Mouse (Mus musculus) spleen, adult 2 months (tissue): Measurements from ENCODE around the gene Ormdl3. TPM values are rescaled to one million over a fixed set of nuclear protein-coding genes. Genes with fewer than 3 reads are reported as not detected.
A peak's percentile ranks its signal among the peaks of the same experiment; 100 is the strongest.
"Not testable (repeated sequence)": the region's sequence is repeated elsewhere in the genome, so short reads cannot be mapped to it uniquely, and the experiment has no call there.

Experiments
- DNase-seq, 2 experiments: peaks; one replicate each; pipeline versions ENCODE4 v3.0.0 to v3.0.0-alpha.2; 2012 to 2021; ENCODE audit warnings: low spot score in 2 of 2, low read depth in 1 of 2
- H3K27ac ChIP-seq: fragments of 200-500 bp; 2 replicates; pipeline ENCODE4 v1.5.1; 2012; ENCODE audit warnings: low read length, inconsistent platforms; ENCODE audit not compliant: insufficient read depth
- H3K27me3 ChIP-seq: fragments of 200-500 bp; 2 replicates; pipeline ENCODE4 v1.6.1; 2012; ENCODE audit warnings: mild to moderate bottlenecking, moderate library complexity, low read length, inconsistent platforms; ENCODE audit not compliant: control insufficient read depth, insufficient read depth
- H3K36me3 ChIP-seq: fragments of 200-500 bp; 2 replicates; pipeline ENCODE4 v1.6.1; 2012; ENCODE audit warnings: mild to moderate bottlenecking, low read length, inconsistent platforms; ENCODE audit not compliant: control insufficient read depth, insufficient read depth
- H3K4me1 ChIP-seq: fragments of 200-500 bp; 2 replicates; pipeline ENCODE4 v1.6.1; 2011; ENCODE audit warnings: inconsistent platforms; ENCODE audit not compliant: control insufficient read depth, insufficient read depth, insufficient read length
- H3K4me3 ChIP-seq: fragments of 200-500 bp; 2 replicates; pipeline ENCODE4 v1.5.1; 2011; ENCODE audit warnings: mild to moderate bottlenecking, inconsistent platforms; ENCODE audit not compliant: insufficient read depth, insufficient read length; ENCODE audit errors: extremely low read depth
- CTCF ChIP-seq: fragments of 200-500 bp; IDR thresholded peaks from 2 replicates; pipeline ENCODE4 v1.5.1; 2011; ENCODE audit warnings: mild to moderate bottlenecking, inconsistent platforms; ENCODE audit not compliant: insufficient read depth, insufficient read length, insufficient replicate concordance; ENCODE audit errors: extremely low read depth
- POLR2A ChIP-seq: fragments of 200-500 bp; IDR thresholded peaks from 2 replicates; pipeline ENCODE4 v1.6.1; 2011; ENCODE audit warnings: low read depth, low read length, inconsistent platforms
- WGBS: fragments of 180-500 bp; shearing (Covaris S2); methylation state at CpG from one replicate; pipeline ENCODE4 v1.1.7; 2018; 5-methylcytosine and 5-hydroxymethylcytosine counted together
- polyA plus RNA-seq: library from polyadenylated mRNA; depleted of rRNA; stranded (reverse); fragments of >200 nt; gene quantifications from 2 replicates; pipeline ENCODE4 v1.2.3, GENCODE M21; 2012

Ormdl3 gene
- polyA plus RNA-seq, 1 experiment = 37.4 TPM

- H3K4me3 ChIP-seq = no peak overlapping the region
- no peaks in the 10 kb centered on the region for H3K4me1 ChIP-seq
- H3K27ac ChIP-seq = no peak overlapping the region
- no peaks in the 10 kb centered on the region; the same call in 1 of the 2 replicates for H3K27me3 ChIP-seq
- WGBS = 92% methylated on average over 13 of the region's 13 CpGs
- no peak for TF ChIP-seq CTCF
- TF ChIP-seq POLR2A = no peak
- no peak for DNase-seq
- no peaks in the 10 kb centered on the region for H3K36me3 ChIP-seq
Observed at GRCm38 (mm10) chr11:98620791-98621190, 33.6 kb upstream of the Ormdl3 start.

GRCm38 (mm10) chr11:98606763-98607162, 19.6 kb upstream of the Ormdl3 start:
- no peak overlapping the region for H3K4me3 ChIP-seq
- TF ChIP-seq POLR2A = no peak
- TF ChIP-seq CTCF = no peak
- peak; percentile 12 to 41 for DNase-seq
- H3K4me1 ChIP-seq = no peaks in the 10 kb centered on the region
- H3K27ac ChIP-seq = no peak overlapping the region
- no peaks in the 10 kb centered on the region for H3K36me3 ChIP-seq
- H3K27me3 ChIP-seq = no peaks in the 10 kb centered on the region
- 7% methylated on average over 3 of the region's 3 CpGs for WGBS

- H3K4me1 ChIP-seq, H3K27me3 ChIP-seq, DNase-seq, H3K36me3 ChIP-seq, H3K27ac ChIP-seq, H3K4me3 ChIP-seq: not testable (repeated sequence)
- 71% methylated on average over 6 of the region's 6 CpGs for WGBS
Observed at GRCm38 (mm10) chr11:98604911-98605310, 17.7 kb upstream of the Ormdl3 start.

GRCm38 (mm10) chr11:98603953-98604352, 16.8 kb upstream of the Ormdl3 start:
- no peak for DNase-seq
- H3K27ac ChIP-seq = no peak overlapping the region
- WGBS = 76% methylated on average over 2 of the region's 2 CpGs
- H3K27me3 ChIP-seq = 0 out of 2 replicates have a peak, but pooled peaks cover 2% of the 10 kb centered on the region
- TF ChIP-seq CTCF = no peak
- no peak for TF ChIP-seq POLR2A
- no peak overlapping the region for H3K4me3 ChIP-seq
- no peaks in the 10 kb centered on the region for H3K4me1 ChIP-seq
- no peaks in the 10 kb centered on the region for H3K36me3 ChIP-seq

- no peak overlapping the region for H3K4me3 ChIP-seq
- H3K36me3 ChIP-seq = no peaks in the 10 kb centered on the region
- no peak for TF ChIP-seq CTCF
- TF ChIP-seq POLR2A = no peak
- no peak overlapping the region for H3K27ac ChIP-seq
- no peak for DNase-seq
- no peaks in the 10 kb centered on the region; the same call in 1 of the 2 replicates for H3K4me1 ChIP-seq
- WGBS = 11% methylated on average over 20 of the region's 20 CpGs
- H3K27me3 ChIP-seq = 0 out of 2 replicates have a peak, but pooled peaks cover 2% of the 10 kb centered on the region
Observed at GRCm38 (mm10) chr11:98602090-98602690, 15.0 kb upstream of the Ormdl3 start.

- H3K4me3 ChIP-seq = no peak overlapping the region
- 0 out of 2 replicates have a peak, but pooled peaks cover 2% of the 10 kb centered on the region for H3K27me3 ChIP-seq
- no peak overlapping the region for H3K27ac ChIP-seq
- no peaks in the 10 kb centered on the region for H3K36me3 ChIP-seq
- WGBS = 32% methylated on average over 18 of the region's 18 CpGs
- no peak for DNase-seq
- TF ChIP-seq CTCF (no peak), POLR2A (no peak)
- no peaks in the 10 kb centered on the region; the same call in 1 of the 2 replicates for H3K4me1 ChIP-seq
Observed at GRCm38 (mm10) chr11:98599291-98599690, 12.1 kb upstream of the Ormdl3 start.

GRCm38 (mm10) chr11:98598851-98599290, 11.7 kb upstream of the Ormdl3 start:
- H3K36me3 ChIP-seq = no peaks in the 10 kb centered on the region
- TF ChIP-seq POLR2A = no peak
- no peak for TF ChIP-seq CTCF
- DNase-seq = no peak
- no peak overlapping the region for H3K4me3 ChIP-seq
- H3K27me3 ChIP-seq = 0 out of 2 replicates have a peak, but pooled peaks cover 2% of the 10 kb centered on the region
- H3K27ac ChIP-seq = no peak overlapping the region
- 68% methylated on average over 18 of the region's 18 CpGs for WGBS
- H3K4me1 ChIP-seq = no peaks in the 10 kb centered on the region; the same call in 1 of the 2 replicates
